Mouse (Mus musculus) neutrophil, adult 5-6 weeks (primary cell): ENCODE measurements at regions not wholly inside any gene's neighbourhood (a gene's known extent, or its start where the extent isn't known, plus 50 kb on each side); places are given as distances from the start of the nearest gene placed in this dataset.

Experiments used
- ATAC-seq: fragments of 151-379, 151-347 bp; 2 replicates; pipeline ENCODE4 v1.8.0; 2017; ENCODE audit warnings: mild to moderate bottlenecking, moderate TSS enrichment; ENCODE audit not compliant: insufficient number of reproducible peaks, poor library complexity, low FRiP score, severe bottlenecking; ENCODE audit errors: extremely low read depth

- no peak for ATAC-seq
Measured at GRCm38 (mm10) chr16:49533498-49533998, 165.5 kb upstream of the Ift57 start.

- no peak for ATAC-seq
Measured at GRCm38 (mm10) chr16:49550231-49550630, 148.8 kb upstream of the Ift57 start.

GRCm38 (mm10) chr16:49570031-49570430 lies 129.0 kb upstream of the Ift57 start:
- ATAC-seq = no peak

DNA sequence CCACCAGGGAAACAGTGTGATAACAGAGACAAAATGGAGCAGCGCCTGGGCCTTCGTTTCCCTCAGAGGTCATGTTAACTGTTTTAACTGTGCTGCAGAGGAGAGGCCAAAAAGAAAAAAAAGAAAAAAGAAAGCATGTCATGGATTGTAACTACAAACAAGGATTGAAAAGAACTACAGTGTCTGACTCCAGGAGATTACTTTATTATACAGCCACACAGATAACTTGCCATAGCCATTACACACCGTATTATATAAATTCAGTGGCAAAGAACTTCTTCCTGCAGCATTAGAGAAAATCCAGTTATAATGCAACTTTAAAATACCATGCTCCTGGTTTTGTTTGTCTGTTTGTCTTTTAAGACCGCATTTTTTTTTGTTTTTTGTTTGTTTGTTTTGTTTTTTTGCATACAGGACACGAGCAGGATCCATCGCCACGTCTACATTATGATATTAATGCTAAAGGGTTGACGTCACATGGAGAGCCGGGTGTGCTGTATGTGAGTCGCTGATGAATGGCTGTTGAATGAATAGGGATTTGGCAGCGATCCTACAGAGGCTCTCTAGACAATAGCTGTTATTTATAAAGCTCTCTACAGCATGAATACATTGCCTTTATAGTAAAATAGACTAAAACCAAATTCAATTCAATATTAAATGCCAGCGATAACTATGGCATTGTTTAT lies 126.4 kb upstream of the Ift57 start:
- no peak for ATAC-seq

DNA sequence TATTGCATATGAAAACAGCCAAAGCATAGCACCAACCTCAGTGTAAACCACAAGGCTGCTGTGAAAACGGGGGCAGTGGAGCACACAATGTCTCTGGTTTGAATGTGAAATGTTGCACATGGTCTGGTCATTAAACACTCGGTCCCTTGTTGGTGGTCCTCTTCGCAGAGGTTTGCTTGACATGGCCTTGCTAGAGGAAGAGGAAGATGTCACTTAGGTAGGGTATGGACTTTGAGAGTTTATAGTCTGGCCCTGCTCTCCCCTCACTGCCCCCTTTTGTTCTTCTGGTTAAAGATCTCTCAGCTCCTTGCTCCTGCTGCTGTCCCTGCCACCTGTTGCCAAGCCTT lies 125.9 kb upstream of the Ift57 start:
- no peak for ATAC-seq

- no peak for ATAC-seq
Measured at GRCm38 (mm10) chr16:49578976-49579375, 120.1 kb upstream of the Ift57 start.

DNA sequence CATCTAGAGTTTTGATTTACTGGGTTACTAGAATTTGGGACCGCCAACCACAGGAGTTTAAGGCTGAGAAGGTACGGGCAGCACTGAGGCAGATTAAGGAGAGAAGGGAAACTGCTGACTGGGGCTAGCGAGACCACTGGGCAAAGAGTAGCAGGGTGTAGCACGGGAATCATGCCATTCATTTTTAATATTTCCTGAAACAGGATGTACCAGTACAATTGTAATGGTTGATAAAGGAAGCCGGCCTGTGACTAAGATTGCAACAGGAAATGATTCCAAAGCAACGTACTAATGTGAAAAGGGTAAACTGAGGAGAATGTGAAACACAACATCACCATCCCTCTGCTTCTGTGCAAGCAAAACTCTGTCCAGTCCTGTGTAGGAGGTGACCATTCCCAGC lies 118.3 kb upstream of the Ift57 start:
- ATAC-seq = no peak

- no peak for ATAC-seq
Measured at GRCm38 (mm10) chr16:49606500-49606899, 92.5 kb upstream of the Ift57 start.

DNA sequence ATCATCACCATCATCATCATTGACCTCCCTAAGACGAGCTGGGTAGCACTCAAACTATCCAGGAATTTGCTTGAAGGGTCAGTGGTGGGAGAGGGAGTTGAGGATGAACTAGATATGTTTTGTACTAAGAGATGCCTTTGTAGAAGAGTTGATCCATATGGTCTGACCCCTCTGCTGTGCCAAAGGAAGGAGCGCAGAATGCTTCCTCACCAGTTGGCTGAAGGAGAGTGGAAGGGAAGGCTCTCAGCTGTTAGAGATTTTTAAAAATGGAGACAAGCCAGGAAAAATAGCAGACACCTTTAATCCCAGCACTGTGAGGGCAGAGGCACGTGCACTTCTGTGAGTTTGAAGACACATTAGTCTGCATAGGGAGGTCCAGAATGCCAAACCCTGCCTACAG lies 84.2 kb upstream of the Ift57 start:
- ATAC-seq = no peak

DNA sequence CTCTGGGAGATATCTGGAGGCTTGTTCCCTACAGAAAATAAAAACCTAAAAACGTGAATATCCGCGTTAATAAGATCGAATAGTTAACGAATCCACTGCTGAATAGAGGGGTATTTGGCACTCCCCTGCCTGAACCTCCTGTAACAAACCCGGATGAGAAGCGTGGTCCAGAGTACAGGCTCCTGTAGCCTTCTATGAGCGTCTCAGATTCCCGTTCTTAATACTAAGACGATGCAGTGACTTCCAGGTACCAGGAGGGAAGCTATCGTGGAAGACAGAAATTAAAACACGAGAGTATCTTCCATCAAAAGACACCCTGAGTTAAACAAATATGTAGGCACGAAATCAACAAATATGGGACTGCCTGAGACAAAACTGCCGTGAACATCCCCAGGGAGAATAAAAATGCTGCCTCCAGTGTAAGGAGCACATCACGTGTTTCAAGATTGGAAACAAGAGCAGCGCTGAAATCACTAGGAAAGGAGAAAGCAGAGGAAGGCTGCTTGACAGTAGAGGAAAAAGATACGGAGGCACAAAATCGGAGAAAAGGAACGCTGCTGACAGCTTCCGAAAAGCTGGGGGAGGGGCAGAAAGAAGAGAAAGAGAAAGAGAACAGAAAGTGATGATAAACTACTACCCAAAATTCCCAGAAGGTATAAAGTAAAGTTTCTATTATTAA lies 83.6 kb upstream of the Ift57 start:
- no peak for ATAC-seq

DNA sequence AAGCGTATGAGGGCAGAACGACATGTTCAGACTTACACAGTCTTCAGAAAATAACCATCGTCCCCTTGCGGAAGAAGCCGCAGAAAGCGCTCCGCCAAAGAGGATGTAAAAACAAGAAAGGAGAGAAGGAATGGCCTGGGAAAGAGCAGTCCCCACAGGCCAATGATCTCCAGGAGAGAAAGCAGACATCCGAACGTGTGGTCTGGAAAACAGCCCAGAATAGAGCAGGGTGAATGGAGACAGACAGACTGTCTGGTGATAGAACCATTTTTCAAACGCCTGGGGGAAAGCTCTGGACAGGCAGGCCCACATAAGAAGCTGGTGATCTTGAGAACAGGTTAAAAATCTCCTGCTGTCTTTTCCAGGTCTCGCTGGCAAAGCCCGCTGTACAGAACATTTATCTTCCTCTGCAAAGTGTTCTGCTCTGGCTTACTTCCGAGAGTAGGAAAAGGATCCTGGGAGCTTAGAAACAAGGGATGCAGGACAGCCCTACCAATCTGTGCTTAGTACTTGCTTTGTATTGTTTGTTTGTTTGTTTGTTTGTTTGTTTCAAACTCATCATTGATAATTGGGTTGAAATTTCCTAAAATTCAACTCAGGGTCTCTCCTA lies 82.7 kb upstream of the Ift57 start:
- no peak for ATAC-seq

DNA sequence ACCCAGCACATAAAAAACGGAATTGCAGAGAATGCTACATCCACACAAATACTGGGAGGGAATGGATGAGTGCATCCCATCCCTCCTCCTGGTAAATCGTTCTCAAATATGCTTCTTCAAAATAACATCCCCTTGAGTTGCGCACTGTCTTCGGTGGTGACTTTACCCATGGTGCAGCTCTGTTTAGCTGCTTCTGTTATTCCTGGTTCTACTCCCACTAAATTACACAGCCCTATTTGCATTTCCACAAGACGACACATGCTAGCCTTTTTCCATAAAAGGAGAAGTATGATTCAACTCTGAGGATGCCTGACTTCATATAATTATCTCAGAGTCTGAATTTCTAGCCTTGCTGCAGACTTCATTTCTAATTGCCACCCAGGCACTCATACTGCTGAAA lies 65.5 kb upstream of the Ift57 start:
- no peak for ATAC-seq

- ATAC-seq = no peak
Measured at GRCm38 (mm10) chr16:49635506-49635905, 63.5 kb upstream of the Ift57 start.

GRCm38 (mm10) chr16:49636467-49636866 lies 62.6 kb upstream of the Ift57 start:
- no peak for ATAC-seq

DNA sequence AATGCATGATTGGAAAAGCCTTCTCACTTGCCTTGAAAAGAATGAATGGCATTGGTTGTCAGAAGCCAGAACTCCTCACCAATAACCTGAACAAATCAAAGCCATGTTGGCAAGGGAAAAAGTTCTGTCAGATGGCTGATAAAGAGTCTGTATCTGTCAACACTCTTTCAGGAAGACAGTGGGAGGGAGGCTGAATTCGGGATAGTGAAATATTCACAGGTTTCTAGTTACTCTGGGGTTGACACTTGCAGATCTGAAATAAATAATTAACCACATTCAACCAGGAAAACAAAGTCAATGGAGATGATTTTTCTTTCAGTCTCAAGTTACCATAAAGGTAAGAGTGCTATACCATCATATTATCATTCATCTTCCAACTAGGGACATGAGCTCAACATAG lies 56.3 kb upstream of the Ift57 start:
- ATAC-seq = no peak

GRCm38 (mm10) chr16:49644416-49644815 lies 54.6 kb upstream of the Ift57 start:
- ATAC-seq = no peak

DNA sequence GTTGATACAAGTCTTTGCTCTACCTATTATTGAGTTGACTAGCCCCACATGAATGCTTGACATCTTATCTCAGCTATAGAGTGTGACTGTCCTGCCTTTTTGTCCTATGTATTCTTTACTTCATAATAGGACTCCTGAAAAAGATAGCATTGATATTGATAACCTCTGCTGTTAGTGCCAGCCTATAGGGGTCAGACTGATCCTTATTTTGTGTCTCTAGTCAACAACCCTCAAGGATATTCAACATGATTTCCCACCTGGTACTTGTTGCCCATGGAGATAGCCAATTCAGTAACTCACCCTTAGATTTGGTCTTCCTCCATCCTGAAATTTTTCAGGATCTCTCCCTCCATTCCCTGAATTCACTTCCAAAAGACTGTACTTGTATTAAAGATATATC lies 52.6 kb upstream of the Ift57 start:
- ATAC-seq = no peak
